Mouse (Mus musculus): ENCODE results near the gene Mapk3.

The Mapk3 gene

DNA sequence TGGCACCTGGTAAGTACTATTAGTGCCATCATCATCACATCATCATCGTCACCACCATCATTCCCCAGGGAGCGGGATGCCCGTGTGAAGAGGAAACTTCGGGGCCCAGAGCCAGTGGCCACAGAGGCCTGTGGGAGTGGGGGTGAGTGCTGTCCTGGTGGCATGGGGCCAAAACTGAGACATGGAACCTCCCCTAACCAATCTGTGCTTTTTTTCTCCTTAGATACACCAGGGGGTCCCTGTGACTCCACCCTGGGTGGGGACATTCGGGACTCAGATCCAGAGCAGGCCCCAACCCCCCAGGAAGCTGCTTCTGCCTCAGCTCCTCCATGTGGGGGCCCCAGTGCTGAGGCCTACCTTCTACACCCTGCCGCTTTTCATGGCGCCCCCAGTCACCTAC is 25.1 kb downstream of the Mapk3 start:
- DNase-seq (ENCODE audit: low spot score) = no peak

DNA sequence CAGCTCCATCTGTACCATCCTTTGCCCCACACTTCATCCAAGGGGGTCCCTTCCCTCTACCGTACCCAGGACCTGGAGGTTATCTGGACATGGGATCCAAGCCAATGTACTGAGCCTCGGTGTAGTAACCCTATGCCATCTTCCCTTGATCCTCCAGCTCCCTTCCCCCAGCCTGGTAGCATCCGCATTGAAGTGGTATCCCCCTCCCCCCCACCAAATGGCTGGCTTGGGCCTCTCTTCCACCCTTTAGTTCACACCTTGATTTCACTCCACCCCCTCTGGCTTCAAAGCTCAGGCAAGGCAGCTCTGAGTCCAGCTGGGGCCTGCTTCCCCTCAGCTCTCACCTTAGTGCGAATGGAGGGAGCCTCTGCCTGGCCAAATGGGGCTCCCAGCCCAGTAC is 25.7 kb downstream of the Mapk3 start:
- DNase-seq (ENCODE audit: low spot score) = no peak

DNA sequence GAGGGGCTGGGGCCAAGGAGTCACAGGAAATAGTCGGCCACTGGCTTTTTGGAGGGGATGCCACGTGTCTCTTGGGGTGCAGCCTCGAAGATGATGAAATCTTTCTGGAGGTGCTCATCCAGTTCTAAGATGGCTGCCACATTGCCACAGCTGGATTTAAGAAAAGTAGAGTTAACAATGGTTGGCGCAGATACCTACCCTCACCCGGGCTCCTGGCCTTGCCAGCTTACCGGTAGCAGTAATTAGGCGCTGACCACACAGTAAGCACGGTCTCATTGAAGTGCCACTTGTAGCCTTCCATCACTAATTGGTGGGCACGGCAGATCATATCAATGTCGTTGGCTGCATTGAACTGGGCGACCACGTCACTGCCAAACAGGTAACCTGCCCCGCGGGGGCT is 26.7 kb downstream of the Mapk3 start:
- no peak for DNase-seq (ENCODE audit: low spot score)

DNA sequence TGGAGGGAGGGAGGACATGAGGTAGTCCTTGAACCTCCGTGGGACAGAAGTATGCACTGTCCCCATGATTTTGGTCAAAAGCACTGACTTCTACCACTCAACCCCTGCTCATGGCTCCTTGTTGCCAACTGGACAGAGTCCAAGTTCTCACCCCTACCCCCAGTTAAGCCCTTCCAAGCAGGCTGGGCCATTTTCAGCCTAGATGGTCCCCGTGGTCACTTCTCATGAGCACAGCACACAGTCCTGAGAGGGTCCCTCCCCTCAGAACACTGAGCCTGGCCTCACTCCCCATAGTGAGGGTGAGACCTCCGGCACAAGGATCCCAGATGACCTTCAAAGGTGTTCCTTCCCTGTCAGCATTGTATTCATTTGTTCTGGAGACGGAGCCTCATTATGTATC is 29.7 kb downstream of the Mapk3 start:
- no peak for DNase-seq (ENCODE audit: low spot score)

DNA sequence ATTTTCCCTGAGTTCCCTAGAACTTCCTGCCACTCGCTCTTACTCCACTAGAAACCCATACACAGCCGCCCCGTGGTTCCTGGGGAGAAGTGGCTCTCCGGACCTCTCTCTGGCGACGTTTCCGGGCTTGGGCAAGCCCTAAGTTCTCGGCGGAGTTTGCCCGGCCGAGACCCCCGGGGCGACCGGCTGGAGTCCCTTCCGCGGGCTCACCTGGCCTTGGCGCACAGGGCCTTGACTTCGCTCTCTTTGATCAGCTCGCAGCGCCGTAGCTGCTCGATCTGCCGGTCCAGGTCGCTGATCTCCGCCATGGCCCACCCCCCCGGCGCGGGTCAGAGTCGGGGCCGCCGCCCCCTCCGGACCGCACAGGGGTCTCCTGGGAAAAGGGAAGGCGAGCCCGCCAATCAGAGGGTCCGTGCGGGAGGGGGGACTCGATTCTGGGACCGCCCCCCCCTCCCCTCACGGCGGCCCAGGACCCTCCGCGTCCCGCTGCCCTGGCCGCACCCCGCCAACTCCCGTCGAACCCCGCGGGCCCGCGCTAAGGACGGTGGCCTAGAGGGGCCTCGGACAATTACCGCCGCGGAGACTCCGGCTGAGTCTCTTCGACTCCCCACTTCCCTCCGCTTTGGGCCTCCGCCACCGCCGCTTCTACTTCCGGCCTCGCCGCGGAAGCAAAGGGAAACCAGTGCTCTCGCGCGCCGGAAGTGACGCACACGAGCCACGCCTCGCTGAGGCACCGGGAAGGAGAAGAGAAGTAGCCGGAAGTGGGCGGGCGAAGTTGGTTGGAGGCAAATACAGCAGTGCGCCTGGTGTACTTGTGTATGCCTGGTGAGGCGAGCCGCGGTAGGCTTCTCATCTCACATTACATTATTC is 32.7 kb downstream of the Mapk3 start, which contains the start of gene Ppp4c:
Gene Ppp4c, minus strand, starts transcription at position 646 of the 870 bp plus-strand sequence.
- DNase-seq (ENCODE audit: low spot score) = peak; percentile 98

DNA sequence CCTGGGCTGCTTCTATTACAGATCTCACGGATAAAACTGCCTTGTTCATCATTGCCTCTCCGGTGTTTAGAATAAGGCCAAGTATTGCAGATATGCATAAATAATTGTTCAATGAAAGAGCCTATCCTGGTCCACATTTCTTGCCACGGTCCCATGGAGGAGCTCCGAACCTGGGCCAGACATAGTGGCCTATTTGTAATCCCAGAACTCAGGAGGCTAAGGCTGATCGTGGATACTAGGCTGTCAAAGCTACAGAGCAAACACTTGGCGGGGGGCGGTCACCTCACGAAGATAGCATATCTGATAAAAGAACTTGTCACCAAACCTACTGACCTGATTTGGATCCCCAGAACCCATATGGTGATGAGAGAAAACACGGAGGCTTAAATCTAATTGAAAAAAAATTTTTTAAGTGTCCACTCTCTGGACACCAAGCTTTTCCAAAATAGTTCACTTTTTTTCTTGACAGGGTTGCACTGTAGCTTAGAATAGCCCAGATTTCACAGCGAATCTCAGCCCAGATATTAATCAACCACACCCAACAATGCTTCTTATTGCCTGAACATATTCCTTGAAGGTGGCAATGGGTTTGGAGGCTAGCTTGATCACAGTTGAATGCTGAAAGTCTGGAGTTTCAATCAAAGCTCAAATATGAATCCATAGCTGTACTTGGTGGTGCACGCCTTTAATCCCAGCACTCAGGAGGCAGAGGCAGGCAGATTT is 33.5 kb downstream of the Mapk3 start:
- DNase-seq (ENCODE audit: low spot score) = no peak

DNA sequence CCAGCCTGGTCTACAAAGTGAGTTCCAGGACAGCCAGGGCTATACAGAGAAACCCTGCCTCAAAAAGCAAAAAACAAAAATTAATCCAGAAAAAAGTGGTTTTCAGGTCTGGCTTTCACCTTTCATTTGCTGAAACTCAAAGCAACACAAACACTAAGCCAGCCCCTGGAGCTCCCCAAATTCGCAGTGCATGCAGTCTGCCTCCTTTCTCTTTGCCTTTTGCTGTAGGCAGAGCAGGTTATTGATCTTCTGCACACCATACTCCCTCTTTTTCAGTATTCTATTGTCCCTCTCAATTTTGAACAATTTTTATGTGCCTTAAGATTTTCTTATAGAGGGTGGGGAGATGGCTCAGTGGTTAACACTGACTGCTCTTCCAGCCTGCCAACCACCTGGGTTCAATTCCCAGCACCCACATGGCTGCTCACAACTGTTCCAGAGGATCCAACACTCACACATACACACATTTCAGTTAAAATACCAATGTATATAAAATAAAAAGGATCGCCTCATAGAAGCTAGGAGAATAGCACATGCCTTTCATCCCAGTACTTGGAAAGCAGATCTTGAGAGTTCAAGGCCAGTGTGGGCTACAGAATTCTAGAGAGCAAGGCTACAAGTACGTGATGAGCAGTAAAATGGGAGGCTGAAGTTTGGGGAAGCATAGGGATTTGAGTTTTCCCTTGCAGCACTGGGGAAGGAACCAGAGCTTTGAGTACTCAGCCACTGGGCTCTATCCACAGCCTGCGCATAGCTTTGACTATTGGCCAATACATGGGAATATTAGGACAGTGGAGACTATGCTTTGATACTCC is 34.3 kb downstream of the Mapk3 start:
- DNase-seq (ENCODE audit: low spot score) = no peak

DNA sequence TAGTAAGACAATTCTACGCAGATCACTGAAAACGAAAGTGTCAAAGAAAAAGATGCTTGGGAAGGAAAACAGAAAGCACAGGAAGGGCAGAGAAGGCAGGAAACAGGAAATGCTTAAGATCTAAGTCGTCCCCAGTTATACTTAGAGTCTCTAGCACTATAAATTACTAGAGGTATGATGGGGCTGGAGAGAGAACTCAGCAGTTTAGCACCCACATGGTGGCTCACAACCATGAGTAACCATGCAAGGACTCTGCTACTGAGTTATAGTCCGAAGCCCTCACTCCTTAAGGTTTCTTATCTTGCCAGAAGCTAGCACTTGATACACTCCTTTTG is 34.8 kb downstream of the Mapk3 start:
- no peak for DNase-seq (ENCODE audit: low spot score)

DNA sequence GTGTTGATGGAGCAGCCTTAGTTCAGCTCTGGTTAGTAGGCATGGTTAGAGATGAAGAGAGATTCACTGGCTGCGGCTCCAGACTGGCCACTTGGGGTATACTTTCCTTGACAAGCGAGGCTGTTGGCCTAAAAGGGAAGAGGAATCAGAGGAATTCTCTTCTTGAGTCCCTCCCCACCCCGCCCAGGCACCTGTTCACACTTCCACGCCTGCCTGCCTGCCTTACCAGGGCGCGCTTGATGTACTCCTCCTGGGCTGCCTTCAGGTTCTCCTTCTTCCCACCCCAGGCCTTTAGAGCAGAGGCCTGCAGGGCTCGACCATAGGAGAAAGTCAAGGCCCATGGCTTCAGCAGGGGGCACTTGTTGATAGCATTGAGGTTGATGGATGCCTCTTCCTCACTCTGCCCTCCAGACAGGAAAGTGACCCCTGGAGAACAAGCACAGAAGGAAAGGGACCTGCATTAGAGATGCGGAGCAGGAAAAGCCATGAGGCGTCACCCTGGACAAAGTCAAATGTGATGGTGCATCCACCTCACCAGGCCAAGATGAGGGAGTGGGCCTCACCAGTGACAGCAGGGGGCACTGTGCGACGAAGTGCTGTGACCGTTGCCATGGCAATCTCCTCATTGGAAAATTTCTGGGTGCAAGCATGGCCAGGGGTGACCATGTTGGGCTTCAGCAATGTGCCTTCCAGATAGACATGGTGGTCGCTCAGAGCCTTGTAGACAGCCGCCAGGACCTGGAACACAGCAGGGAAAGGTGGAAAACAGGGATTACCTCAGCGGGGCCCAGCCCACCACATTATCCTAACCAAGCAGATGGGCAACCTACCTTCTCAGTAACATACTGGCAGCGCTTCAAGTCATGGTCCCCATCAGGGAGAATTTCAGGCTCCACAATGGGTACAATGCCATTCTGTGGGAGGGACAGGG is 36.3 kb downstream of the Mapk3 start:
- no peak for DNase-seq (ENCODE audit: low spot score)

DNA sequence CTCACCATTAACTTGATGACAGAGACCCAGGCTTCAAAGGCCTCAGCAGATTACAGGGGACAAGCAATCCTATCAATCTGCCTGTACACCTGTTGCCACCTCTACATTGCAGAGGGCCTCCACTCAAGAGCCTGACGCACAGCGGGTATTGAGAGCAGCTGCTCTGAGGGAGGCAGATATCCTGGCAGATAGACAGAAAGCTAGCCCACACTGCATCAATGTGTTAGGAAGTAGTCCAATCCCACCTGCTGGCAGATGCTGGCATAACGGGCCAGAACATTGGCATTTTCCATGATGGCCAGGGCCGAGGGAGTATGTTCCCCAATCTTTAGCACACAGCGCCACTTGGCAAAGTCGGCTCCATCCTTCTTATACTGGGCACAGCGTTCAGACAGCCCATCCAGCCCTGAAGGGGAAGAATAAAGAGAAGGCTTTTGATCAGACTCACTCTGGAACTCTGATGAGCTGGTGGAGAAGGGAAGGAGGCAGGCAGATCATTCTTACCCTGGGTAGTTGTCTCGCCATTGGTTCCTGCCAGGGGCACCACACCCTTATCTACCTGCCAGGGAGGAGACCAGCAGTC is 37.0 kb downstream of the Mapk3 start:
- DNase-seq (ENCODE audit: low spot score) = peak; percentile 54

DNA sequence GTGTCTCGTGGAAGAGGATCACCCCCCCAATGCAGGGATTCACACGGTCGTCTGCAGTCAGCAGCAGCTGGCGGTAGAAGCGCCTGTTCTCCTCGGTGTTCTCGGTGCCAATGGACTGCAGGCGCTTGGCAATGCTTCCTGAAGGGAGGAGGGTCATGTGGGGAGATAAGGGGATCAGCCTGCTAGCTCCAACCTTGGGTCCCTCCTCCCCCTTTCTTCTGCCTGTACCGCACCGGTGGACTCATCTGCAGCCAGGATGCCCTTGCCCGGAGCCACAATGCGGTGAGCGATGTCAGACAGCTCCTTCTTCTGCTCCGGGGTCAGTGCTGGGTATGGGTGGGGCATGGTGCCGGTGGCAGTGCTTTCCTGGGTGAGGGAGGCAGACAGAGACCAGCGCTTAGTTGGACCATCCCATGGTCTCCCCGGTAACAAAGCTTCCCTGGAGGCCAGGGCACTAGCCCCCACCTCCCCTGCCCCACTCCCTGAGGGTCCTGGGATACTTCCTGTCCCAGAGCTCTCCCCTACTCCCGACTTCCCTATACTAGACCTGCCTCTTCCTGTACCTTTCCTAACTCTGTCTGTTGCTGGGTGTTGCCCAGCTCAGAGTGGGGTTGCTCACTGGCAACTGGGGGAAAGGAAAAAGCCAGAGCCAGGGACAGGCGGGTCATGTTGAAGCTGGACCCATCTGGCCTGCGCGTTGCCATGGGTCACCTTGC is 38.2 kb downstream of the Mapk3 start, which contains the start of gene Fam57b:
Gene Fam57b, plus strand, starts transcription at position 258 of the 716 bp plus-strand sequence.
- peak; percentile 28 for DNase-seq (ENCODE audit: low spot score)

DNA sequence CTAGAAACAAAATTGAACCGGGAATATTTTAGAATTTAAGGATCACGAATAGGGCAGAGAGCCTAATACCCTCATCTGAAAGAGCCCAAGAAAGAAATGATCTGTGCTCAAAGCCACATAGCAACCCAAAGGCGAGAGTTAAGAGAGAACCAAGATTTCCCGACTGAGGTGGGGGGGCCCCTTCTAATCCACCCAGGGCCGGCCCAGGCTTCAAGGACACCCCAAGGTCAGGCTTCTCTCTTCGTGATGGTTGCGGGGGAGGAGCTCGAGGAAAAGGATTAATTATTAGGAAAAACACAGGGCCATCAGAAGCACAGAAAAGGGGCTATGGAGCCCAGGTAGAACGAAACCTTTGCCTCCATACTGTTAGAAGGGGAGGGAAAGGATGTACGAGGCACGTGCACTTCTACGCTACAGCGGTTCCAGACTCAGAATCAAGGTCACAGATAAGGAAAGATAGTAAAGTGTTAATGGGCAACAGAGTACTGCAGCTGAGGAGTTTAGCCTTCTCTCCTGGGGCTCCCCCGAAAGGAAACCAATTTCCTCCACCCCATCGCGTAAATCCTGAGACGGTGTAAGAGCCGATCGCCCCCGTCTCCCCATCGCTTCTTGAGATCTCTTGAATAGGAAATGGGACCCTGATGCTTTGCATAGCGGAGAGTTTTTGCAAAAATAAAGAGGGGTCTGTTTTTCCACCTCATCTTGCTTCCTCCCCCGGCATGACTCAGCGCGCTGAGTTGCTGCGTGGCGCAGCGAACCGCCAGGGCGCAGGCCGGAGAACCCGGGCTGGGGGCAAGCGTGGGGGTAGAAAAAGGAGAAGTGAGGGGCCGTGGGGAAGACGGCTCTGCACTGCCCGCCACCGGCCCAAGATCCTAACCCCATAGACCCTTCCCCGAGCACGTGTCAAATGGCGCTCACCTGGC is 39.0 kb downstream of the Mapk3 start:
- no peak for DNase-seq (ENCODE audit: low spot score)

DNA sequence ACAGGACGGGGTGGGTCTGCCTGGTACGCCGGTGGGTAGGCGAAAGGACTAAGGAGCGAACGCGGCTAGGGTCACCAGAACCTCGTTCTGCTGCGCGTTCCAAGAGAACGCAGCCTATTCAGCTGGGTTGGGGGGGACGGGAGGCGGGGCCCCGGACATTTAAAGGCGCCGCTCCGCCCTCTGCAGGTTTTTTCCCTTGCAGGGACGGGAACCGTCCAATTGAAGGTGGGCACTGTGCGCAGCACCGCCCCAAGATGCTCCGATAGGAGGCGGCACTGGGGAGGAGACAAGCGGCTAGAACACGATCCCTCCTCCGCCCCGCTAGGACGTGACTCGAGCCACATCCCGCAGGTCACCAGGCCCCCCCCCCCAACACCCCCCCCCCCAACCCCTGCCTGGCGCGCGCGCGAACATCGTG is 39.7 kb downstream of the Mapk3 start:
- peak; percentile 95 for DNase-seq (ENCODE audit: low spot score)

DNA sequence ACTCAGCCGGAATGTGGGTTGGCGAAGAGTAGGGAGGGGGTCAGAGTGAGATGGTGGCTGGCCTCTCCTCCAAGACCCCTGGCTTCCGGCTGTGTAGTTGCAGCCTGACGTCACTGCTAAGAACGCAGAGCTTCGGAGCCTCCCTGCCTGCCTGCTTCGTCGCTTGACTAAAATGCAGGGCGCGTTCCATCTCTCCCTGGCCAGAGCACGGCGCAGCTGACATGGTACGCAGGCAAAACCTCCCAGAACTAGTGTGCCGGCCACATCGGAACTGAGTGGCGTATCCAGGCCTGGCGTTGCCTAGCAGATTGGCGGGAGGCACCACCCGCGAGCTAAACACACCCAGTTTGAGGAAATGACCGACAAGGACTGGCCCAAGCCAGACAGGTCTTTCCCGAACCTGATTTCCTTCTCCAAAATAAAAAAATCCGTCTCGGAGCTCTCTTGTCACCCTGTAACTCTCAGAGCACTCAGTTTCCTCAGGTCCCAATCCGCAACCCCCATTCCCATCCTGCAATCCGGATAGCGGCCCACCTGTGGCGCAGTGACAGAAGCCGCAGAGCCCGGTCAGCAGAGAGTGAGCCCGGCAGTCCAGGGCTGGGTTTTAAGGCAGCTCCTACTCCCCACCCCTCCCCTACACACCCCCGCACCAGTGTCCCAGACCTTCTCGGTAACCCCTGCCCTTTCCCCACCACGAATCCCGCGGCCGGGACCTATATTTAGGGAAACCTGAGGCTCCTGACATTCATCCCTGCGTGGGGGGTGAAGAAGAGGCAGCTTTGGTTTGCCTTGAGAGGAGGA is 40.3 kb downstream of the Mapk3 start:
- DNase-seq (ENCODE audit: low spot score) = peak; percentile 89

DNA sequence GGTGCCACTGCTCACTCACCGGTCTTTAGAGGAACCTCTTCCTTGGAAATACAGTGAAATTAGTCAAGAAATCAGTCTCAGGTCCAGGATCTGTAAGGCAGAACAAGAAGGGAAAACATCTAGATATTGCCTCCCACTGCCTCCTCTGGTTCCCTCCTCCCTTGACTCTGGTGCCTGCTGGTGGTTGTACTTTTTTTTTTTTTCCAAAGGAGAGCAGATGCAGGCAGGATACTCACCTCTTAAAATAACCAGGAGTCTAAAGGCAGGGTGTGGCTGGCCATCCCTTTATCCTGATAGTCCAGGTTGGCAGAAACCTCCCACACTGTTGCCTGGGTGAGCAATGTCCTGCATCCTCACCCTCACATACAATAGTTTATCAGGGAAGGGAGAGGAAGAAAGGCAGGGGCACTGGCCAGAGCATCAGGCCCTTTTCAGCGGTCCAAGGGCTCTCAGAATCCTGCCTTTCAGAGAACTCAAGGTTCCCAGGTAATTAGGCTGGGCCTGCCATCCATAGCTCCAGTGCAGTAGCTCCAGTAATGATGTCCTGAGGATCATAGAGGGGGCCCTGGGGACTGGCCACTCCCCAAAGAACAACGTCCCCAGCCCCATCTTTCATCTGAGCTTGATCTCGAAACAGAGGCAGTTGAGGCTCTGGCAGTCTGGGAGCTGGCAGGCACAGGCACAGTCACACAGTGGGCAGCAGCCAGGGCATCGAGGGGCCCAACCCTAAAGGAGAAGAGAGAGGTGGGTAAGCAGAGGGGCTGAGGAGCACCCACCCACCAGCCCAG is 41.1 kb downstream of the Mapk3 start:
- DNase-seq (ENCODE audit: low spot score) = no peak

DNA sequence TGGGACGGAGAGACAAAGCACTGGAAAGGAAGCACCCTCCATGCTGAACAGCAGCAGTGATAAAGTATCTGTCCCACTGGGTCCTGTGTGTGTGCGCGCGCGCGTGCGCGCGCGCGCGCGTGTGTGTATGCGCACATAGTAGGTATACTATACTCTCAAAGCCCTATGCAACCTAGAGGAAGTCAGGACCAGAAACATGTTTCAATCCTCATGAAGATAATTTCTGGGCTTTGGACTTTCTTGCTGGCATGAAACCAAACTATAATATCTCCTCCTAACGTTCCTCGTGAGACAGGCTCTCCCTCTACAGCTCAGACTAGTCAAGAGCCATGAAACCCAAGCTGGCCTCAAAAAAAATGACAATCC is 41.6 kb downstream of the Mapk3 start:
- no peak for DNase-seq (ENCODE audit: low spot score)

DNA sequence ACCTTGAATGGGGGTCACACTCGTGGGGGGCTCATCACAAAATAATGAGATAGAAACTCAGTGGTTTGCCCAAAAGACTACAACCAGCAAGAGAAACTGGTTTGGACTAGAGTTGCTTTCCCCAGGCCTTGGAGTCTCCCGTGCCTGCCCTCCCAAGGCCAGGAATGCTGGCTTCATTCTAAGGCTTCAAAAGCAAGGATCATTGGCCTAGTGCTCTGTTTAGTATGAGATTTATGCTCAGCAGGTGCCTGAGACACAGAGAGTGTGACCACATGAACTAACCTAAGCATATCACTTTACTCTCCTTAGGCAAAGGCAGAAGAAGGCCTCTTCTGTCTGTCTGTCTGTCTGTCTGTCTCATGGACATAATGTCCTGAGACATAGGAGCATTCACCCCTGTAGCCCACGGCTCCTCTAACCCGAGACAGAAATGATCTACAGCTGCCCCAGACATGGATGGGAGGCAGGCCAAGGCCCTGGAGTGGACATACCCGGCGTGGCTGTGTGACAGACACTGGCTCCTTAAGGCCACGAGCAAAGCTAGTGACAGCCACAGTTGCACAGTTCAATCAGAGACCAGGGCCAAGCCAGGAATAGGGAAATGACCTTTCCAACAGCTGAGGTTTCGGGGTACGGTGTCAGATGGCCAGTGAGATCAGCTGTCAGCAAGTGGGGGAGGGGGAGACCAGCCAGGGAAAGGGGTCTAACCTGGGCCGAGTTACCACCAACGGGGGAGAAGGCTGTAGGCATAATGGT is 42.9 kb downstream of the Mapk3 start:
- DNase-seq (ENCODE audit: low spot score) = no peak

Data from retina, embryonic 14.5 days (tissue).